Mouse (Mus musculus) heart, postnatal 0 days (tissue): ENCODE results near the gene Cdca5.

ENCODE experiments used
- CTCF ChIP-seq: IDR thresholded peaks from 2 replicates; pipeline ENCODE4 v1.5.1; 2016; ENCODE audit warnings: antibody characterized with exemption, control low read depth, low read depth
- EP300 ChIP-seq: IDR thresholded peaks from 2 replicates; pipeline ENCODE4 v1.6.1; 2016; ENCODE audit warnings: antibody characterized with exemption, low read depth

GRCm38 (mm10) chr19:6123330-6123729 lies 38.5 kb downstream of the Cdca5 start:
- TF ChIP-seq CTCF (no peak), EP300 (no peak)
